Mouse (Mus musculus): ENCODE measurements around the gene Tas2r144. TPM values are rescaled to one million over a fixed set of nuclear protein-coding genes. Genes with fewer than 3 reads are reported as not detected.
A peak's percentile ranks its signal among the peaks of the same experiment; 100 is the strongest.

Tas2r144 gene
- total RNA-seq (2021) = not detected
- long read RNA-seq, experiment 1 = 0 reads
- long read RNA-seq, experiment 2 = 0 reads

DNA sequence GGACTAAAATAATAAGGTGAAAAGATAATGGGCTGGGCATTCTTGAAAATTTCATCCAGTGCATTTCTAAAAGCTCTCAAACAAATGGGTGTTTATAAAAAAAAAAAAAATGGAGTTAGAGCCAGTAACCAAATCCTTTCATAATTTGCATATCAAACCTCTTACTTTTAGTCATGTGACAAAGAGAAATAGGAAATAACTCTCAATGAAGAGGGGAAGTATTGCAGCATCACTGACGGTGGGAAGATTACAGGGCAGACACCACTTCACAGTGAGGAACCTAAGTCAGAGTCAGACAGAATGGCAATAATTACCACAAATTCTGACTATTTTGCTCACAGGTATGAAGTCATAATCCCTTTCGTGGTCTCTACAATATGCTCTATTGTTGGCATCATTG, at the start of gene Tas2r144:
Gene Tas2r144 (plus strand): TSS at position 301 of the 400 bp plus-strand sequence.
- DNase-seq = no peak

DNA sequence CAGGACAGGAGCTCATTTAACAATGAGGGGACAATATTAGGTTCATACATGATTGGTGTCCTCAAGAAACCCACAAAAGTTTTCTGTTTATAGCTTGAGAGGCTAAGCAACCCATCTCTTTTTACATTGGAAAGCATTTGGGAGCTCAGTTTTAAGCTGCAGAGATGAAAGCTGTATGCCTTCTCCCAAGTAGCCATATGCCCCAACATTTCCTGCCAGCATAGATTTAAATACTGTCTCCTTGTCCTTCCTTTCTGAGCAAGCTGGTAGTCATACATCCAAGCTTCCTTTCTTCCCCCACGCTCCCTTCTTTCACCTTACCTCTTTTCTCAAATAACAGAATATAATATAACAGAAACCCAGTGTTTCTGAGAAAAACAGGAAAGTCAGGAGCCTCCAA, 32.7 kb upstream of the Tas2r144 start:
- DNase-seq = no peak

DNA sequence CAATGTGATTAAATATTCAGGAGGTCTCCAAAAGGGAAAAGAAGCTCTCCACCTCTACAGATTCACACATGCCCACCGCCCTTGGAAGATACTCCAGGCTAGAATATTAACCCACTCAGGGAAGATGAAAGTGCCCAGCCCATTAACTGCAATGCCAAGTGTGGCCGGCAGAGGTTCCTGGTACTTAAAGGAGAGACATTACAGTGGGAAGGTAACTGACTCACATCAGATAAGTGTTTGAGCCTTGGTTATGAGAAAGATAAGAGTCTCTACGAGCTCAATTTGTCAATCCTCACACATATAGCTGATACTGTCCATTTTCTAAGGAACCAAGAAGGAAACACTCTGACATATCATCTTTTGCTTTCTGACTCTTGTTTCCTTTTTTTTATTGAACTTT, 28.9 kb upstream of the Tas2r144 start:
- no peak for DNase-seq

DNA sequence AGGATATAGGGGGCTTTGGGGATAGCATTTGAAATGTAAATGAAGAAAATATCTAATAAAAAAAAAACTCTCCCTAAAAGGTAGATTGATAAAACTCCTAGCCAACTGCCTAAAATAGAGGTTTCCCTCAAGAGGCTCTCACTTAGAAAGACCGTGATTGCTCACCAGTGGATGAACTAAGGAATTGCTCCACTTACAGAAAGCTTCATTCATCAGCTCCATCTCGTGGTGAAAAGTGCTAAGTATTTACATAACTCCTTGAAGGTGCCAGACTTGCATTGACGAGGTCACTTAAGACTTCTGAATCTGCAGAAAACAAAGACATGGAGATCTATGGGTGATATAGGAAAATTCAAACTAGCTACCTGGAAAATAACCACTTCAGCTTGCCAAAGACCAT, 17.4 kb upstream of the Tas2r144 start:
- DNase-seq = no peak

DNA sequence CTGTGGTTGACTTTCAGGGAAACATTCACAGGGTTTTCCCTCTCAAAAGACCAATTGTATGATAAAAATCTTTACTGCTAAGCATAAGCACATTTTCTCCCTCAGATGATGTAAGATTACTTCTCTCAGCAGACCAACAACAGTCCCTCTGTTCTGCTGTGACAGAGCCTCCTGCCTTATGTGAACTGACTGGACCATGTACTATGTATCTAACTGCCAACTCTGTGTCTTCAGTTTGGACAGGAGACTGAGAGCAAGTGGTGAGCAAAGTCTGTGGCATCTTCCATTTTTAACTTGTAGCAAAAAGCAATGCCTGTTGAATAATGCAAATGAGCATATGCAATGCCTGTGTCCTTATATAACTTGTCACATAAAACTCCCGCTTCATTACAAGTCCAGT, 15.6 kb upstream of the Tas2r144 start:
- DNase-seq = no peak

DNA sequence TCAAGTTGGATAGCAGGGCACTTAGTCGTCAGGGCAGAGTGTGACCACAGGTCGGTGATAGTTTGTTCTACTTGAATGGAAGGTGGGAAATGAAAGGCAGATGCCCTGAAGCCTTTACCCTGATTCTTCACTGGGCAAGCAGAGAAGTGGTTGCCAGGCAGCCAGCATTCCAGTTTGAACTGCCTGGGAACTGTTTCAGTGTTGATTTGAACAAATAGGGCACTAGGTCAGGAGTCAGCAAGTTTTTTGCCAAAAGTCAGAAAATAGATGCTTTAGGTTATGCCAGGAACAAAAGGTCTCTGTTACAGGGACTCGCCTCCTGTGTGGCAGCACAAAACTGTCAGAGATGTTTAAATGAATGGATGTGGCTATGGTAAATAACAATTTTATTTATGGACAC, 7.2 kb downstream of the Tas2r144 start:
- peak; percentile 47 for DNase-seq

DNA sequence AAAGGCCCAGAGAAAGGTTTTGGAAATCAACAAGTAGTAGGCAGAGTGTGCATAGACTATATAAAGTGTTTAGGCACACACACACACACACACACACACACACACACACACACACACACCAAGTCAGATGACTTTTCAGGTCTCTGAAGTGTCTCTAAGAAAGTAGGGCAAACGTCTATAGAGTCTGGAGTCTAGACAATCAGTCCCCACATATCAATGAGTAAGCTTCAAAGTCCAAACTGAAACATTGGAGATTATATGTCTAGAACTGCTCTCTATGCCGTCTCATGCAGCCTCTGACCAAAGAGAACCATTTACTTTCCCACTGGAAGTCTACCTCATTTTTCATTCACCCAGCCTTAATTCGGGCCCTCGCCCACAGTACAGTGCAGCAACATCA, 9.9 kb downstream of the Tas2r144 start:
- no peak for DNase-seq

DNA sequence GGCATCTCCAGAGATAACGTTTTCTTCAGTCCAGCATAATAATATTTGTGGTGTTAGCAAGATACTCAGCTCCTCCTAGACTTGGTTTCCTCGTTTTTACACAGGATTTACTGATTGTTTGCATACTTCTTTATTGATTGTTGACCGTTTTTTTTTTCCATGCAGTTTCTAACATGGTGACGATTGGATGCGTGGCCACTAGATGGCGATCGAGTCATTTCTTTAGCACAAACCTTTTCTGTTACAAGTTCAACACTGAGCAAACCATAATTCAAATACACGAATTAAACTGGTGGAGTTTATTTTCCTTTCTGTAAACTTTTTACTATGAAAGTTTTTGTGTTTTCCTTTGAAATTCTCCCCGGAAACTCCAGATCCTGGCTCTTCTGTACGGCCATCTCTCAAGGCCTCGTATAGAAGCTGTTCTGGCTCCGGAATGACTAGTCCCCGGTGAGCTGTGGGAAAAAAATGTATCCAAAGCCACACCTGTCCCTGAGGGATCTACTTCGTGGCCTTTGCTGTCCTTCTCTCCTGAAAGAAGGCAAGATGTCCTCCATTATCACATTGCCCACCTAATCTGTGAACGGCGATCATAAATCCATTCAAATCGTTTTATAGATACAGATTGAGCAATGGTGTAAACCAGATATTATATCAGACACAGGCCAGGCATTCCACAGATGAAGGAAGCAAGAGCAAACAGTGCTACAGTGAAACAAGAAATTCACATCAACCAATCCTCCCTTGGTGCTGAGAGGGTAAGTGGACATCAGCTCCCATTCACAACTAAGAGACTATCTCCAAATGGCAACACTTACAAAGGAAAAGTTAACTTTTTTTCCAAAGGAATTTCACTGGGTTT, 12.3 kb downstream of the Tas2r144 start:
- DNase-seq = peak; percentile 79

DNA sequence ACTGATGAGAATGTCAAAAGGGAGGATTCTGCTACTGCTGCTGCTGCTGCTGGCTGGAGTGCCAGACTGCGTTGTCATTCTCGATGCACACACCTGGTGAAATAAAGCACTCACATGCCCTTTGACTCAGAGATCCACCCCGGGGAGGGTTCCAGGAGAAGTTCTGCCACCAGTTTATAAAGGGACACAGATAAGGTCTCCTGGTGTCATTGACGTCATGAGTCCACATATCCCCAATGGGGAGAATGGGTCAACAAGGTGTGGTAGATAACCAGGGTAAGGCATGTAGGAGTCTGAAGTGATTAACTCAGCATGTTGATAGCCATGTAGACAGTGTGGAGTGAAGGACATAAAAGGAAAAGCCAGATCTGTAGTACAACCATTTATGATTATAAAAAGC, 14.5 kb downstream of the Tas2r144 start:
- DNase-seq = no peak

DNA sequence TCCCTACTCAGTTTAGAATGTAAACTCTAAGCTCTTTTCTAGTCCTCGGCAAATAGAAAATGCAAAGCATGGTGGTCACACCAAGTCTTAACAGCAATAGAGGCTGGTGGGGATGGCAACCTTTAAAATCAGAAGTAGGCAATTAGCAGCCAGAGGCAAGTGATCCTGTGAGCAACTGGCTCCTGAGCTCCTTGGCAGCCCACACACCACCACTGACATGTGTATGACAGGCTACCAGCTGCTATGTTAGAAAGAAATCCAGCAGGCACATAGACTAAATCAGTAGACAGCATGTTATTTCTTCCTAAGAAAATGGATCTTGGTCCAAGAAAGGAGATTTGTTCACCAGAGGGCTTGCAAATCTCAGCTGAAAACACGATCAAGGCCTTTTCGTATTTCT, 16.1 kb downstream of the Tas2r144 start:
- no peak for DNase-seq

DNA sequence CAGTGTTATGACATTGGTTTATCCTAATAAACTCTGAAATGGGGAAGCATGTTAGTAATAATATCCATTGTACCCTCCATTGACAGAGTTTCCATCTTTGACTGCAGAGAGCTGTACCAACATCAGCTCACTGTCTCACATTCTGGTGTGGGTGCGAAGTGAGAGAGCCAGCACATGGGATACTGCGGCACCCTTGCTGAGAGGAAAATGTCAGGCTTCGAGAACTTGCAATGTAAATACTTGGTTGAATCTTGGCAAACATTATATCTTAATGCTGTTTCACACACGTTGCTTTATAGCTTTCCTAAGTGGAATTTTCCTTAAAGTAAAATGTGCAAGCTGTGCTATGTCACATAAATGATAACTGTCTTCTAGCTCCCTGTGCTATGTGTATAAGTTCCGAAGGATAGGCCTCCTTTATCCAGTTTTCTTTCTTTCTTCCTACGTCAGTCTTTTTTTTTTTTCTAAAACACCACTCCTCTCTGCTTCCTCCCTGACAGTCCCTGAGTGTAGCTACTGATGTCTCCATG, 22.2 kb downstream of the Tas2r144 start:
- DNase-seq = no peak

DNA sequence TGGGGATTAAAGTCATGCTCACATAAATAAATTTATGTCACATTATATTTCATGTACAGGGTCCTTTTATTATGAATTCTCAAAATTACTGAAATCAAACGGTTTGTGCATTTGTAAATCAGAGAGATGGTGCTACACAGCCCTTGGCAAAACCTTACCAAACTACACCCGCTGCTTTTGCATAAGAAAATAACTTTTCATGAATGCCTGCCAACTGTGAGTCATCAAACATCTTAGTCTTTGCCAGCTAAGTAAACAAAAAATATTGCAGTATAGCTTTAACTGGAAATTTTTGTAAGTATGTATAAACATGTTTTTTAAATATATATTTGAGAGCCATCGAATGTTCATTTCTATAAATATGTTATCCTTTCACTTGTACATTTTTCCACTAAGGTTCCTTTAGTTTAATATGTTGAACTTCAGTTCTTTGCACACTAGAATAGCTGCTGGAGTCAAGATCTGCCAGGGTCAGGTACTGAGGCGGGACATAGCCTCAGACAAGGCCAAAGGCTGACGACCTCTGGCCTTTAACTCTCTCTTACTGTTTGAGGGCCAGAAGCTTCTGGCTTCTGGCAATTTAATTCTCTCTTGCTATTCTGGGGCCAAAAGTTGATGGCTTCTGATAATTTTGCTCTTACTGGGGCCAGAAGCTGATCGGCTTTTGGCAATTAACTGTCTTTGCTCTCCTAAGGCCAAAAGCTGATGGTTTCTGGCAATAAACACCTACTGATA, 26.4 kb downstream of the Tas2r144 start:
- DNase-seq = peak; percentile 42

DNA sequence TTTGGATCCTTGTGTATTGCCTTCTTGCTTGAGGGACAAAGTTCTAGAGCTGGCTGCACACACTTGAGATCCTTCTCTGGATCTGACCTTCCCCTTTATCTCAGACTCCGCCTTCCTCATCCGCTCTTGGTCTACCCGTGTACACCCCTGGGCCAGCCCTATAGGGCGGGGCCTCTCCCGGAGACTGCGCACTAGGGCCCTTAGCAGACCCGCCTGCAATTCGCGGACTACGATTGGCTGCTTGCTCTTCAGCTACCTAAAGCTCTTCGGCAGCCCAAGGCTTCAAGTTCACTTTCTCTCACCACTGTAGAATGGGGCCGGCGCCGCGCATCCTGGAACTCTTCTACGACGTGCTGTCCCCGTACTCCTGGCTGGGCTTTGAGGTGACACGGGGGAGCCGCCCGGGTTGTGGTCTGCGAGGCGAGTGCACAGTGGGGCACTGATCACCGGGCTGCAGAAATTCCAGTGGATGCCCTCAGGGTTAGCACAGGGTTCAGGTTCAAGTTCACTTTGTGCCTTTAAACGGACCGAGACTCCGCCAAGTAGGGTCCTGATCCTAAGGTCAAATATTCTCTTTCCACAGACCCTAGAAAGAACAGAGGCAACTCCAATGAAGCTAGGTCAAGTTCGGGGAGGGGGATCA, 30.7 kb downstream of the Tas2r144 start, which contains the start of gene Gstk1:
Gene Gstk1 (plus strand): TSS at position 225 of the 643 bp plus-strand sequence.
- DNase-seq = peak; percentile 89

DNA sequence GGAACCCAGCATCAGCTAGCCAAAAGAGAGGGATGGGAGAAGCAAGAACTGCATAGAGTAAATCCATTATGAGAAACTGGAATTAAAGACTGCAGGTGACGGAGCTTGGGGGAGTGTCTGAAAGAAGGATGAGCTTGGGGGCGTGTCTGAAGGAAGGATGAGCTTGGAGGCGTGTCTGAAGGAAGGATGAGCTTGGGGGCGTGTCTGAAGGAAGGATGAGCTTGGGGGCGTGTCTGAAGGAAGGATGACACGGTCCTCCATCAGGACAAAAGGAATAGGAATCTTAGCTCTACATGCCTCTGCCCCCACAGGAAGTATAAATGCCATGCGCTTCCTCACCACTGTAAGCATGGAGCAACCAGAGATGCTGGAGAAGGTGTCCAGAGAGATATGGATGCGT, 32.0 kb downstream of the Tas2r144 start:
- DNase-seq = no peak

DNA sequence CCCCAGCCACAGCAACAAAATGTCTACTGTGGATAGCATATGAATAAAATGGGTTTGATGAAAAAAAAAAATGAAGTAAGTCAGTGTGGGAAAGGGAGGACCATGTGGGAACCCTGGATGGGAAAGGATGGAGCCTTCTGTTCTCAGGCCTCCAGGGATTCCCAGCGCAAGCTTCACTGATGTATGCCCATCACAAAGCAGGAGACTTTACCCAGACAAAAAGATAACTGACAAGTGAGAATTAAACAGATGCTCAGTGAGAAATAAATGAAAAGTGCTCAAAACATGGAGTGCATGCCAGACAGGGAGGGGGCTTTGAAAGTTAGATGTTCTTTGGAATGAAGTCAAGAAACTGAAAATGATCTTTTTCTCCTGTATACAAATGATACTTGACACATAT, 32.9 kb downstream of the Tas2r144 start:
- DNase-seq = no peak

DNA sequence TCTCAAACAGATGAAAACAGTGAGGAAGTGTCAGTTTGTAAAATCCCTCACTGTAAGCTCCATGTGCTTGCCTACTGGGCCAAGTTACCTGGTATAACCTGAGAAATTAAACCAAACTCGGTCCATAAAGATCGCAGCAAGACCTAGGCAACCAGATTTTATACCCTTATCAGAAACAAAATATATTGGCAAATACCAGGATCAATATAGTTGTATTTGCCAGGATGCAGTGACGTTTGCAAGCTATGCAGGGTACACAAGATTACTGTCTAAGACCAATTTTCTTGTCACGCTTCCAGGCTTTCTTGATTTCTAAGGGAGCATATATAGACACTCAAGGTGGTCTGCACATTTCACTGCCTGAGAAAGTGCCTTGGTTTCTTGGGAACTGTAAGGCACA, 36.7 kb downstream of the Tas2r144 start:
- no peak for DNase-seq

DNA sequence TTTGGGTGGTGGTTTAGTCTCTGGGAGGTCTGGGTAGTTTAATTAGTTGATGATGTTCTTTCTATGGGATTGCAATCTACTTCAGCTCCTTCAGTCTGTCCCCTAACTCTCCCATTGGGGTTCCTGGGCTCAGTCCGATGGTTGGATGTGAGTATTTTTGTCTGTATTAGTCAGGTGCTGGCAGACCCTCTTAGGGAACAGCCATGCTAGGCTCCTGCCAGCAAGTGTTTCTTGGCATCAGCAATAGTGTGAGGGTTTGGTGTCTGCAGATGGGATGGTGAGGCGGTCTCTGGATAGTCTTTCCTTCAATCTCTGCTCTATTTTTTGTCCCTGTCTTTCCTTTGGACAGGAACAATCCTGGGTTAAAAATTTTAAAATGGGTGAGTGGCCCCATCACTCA, 38.0 kb downstream of the Tas2r144 start:
- DNase-seq = no peak

DNA sequence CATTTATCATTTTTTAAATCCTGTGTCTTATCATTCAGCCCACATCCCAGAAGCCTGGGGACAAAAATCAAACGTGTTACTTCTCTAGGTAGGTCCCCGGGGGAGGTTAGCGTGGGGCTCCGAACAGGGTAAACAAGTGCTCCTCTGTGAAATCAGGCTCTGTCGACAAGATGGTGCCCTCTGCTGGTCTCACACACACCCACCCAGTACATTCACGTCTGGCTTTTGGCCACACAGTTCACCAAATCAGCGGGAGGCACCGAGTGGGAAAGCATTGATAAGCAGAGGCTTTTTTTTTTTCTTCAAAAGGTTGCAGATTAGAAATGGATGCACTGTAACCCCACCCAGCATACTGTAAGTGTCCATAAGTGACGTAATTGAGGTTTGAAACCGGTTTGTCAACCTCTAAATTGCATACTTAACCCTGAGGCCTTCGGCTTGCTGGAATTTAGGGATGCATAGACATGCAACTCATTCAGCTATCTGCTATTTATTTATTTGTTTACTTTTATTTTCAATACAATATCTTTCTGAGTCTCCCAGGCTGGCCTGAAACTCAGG, 42.3 kb downstream of the Tas2r144 start:
- peak; percentile 73 for DNase-seq

DNA sequence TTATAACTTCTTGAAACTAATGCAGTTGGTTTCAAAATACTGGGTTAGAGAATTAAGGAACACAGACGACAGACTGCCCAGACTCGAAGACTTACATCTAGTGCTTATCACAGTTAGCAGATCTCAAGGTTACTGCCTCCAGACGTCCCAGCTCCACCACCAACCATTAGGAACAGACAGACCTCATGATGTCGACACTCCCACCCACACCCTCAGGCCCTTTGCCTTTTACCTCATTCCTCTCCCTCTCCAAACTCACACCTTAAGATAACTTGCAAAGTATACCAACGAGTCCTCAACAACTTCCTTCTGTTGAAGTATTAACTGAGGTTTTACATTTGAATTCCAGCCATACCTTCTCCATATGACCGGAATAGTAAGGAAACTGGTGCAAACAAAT, 45.3 kb downstream of the Tas2r144 start:
- no peak for DNase-seq

DNA sequence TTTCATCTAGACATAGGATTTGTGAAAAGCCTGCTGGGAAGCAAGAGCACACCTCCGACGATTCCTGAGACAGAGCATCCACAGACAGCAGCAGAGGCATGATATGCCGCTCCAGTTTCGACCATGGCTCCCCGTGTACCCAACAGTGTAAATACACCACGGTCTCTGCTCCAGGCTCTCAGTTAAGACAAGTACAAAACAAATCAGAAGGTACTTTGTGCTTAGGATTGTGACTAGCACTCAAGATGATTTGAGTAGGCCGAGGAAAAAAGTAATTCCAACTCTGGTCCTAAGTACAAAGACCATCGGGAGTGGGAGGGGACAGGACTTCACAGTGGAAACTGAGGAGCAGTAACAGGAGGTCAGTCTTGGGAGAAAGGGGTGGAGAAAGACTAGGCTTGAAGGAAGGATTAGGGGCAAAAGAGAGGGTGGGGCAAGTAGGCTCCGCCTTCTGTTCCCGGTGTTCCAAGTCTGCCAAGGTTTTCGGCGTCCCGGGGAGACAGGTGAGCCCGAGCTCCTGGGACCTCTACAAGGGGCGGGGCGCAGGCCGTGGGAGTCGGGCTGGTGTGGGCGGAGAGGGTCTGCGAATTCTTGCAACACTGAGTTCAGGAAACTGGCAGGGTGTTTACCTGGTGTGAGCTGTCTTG, 46.5 kb downstream of the Tas2r144 start, which contains the start of gene Tmem139:
Gene Tmem139 (plus strand): TSS at position 447 of the 647 bp plus-strand sequence.
- DNase-seq = no peak

DNA sequence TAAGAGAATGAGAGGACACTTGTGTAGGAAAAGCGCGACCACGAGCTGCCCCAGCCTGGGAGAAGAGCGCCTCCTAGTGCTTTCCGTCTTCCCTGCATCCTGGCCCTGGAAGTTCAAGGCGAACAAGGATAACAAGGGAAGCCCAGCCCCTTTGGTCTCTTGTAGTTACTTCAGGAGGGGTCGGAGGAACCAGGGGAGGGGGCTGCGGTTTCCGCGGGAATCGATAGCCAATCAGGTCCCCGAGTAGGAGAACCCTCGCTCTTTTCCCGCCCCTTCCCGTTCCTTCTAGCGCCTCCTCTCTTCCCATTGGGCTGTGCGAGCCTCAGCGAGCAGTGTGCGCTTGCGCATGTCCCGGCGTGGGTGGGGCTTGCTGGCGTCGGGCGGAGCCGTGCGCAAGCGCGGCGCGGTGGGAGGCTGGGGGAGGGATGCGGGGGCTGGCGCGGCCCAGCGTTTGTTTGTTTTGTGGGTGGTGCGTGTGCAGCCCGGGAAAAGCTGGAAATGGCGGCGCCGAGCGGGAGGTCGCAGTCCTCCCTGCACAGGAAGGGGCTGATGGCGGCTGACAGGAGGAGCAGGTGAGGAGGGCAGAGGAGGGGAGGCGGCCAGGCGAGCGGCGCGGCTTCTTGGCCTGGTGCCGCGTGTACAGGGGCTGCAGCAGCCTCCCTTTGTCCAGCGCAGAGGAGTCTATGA, 49.6 kb downstream of the Tas2r144 start, which contains the start of gene Casp2:
Gene Casp2 (plus strand): TSS at position 360 of the 687 bp plus-strand sequence.
- DNase-seq = peak; percentile 99

Data from adrenal gland, postnatal 10 days (tissue).